In genomic region chr7:81493331-81494021, GRCm38 (mm10) we compare ENCODE assay signal across 8 mouse cellular contexts. TPM values are rescaled to one million over a fixed set of nuclear protein-coding genes. Genes with fewer than 3 reads are reported as not detected.
DNase-seq lines count a peak whose midpoint lies in the region; ATAC-seq lines count a peak whose summit lies in the region.

Ap3b2 (minus strand) TSS chr7:81493925.

- peak within 1 kb of the TSS; percentile 10 for H3K4me3 ChIP-seq in erythroblast, embryonic 14.5 days (replicated peaks)
- H3K4me3 ChIP-seq in embryonic facial prominence, embryonic 15.5 days (replicated peaks): peak within 1 kb of the TSS; percentile 52
- peak within 1 kb of the TSS; percentile 62 for H3K4me3 ChIP-seq in heart, embryonic 11.5 days (ENCODE audit: low read depth, low read length)
- peak within 1 kb of the TSS; percentile 52 for H3K4me3 ChIP-seq in kidney, embryonic 16.5 days (ENCODE audit: low read length)
- H3K4me3 ChIP-seq in limb, embryonic 15.5 days: peak within 1 kb of the TSS; percentile 46
- peak within 1 kb of the TSS; percentile 72 for H3K4me3 ChIP-seq in midbrain, embryonic 15.5 days

- no peak within 1 kb of the TSS for H3K9ac ChIP-seq in embryonic facial prominence, embryonic 15.5 days
- H3K9ac ChIP-seq in heart, embryonic 11.5 days (ENCODE audit: low read depth, low read length): no peak within 1 kb of the TSS
- H3K9ac ChIP-seq in kidney, embryonic 16.5 days (replicated peaks; ENCODE audit: low read length): no peak within 1 kb of the TSS
- no peak within 1 kb of the TSS; the same call in 1 of the 2 replicates for H3K9ac ChIP-seq in limb, embryonic 15.5 days
- peak within 1 kb of the TSS; percentile 97 for H3K9ac ChIP-seq in midbrain, embryonic 15.5 days

- under 1% methylated on average over 57 of the region's 57 CpGs for WGBS in embryonic facial prominence, embryonic 15.5 days
- under 1% methylated on average over 57 of the region's 57 CpGs for WGBS in heart, embryonic 11.5 days (ENCODE audit: insufficient replicate concordance)
- under 1% methylated on average over 57 of the region's 57 CpGs for WGBS in kidney, embryonic 16.5 days
- WGBS in limb, embryonic 15.5 days: under 1% methylated on average over 57 of the region's 57 CpGs
- under 1% methylated on average over 57 of the region's 57 CpGs for WGBS in midbrain, embryonic 15.5 days

- no peak for ATAC-seq in erythroblast, adult 5-6 weeks (replicated peaks; ENCODE audit: low FRiP score, poor library complexity, severe bottlenecking)
- peak; percentile 64 for ATAC-seq in embryonic facial prominence, embryonic 15.5 days (ENCODE audit: insufficient number of reproducible peaks, low FRiP score, low TSS enrichment, low read depth)
- ATAC-seq in heart, embryonic 11.5 days (replicated peaks; ENCODE audit: insufficient number of reproducible peaks, low FRiP score, low TSS enrichment): peak; percentile 55
- peak; percentile 80 for ATAC-seq in kidney, embryonic 16.5 days (ENCODE audit: low FRiP score, low TSS enrichment)
- 0 out of 2 replicates have a peak, but pooled peaks have one; percentile 44 for ATAC-seq in limb, embryonic 15.5 days (ENCODE audit: insufficient number of reproducible peaks, low FRiP score, low TSS enrichment, low read depth)
- ATAC-seq in midbrain, embryonic 15.5 days (replicated peaks): peak; percentile 96

- H3K27me3 ChIP-seq in erythroblast, embryonic 14.5 days (ENCODE audit: control insufficient read depth): peaks cover 32% of the 10 kb centered on the region
- H3K27me3 ChIP-seq in embryonic facial prominence, embryonic 15.5 days: peaks cover 46% of the 10 kb centered on the region
- H3K27me3 ChIP-seq in heart, embryonic 11.5 days (ENCODE audit: control insufficient read depth, insufficient read depth, low read length): peaks cover 39% of the 10 kb centered on the region
- H3K27me3 ChIP-seq in kidney, embryonic 16.5 days (ENCODE audit: insufficient read depth, low read length): peaks cover 23% of the 10 kb centered on the region
- H3K27me3 ChIP-seq in limb, embryonic 15.5 days: peaks cover 60% of the 10 kb centered on the region
- H3K27me3 ChIP-seq in midbrain, embryonic 15.5 days (replicated peaks): no peaks in the 10 kb centered on the region
- H3K27me3 ChIP-seq in splenic B cell, adult 2 months (ENCODE audit: control insufficient read depth, insufficient read depth, low read length, poor library complexity, severe bottlenecking): no peaks in the 10 kb centered on the region; the same call in 1 of the 2 replicates

- no peaks in the 10 kb centered on the region for H3K36me3 ChIP-seq in erythroblast, embryonic 14.5 days (ENCODE audit: control insufficient read depth)
- H3K36me3 ChIP-seq in embryonic facial prominence, embryonic 15.5 days: no peaks in the 10 kb centered on the region
- no peaks in the 10 kb centered on the region for H3K36me3 ChIP-seq in heart, embryonic 11.5 days (ENCODE audit: control insufficient read depth, insufficient read depth, low read length)
- no peaks in the 10 kb centered on the region for H3K36me3 ChIP-seq in kidney, embryonic 16.5 days (ENCODE audit: insufficient read depth, low read length)
- H3K36me3 ChIP-seq in limb, embryonic 15.5 days: no peaks in the 10 kb centered on the region
- no peaks in the 10 kb centered on the region for H3K36me3 ChIP-seq in midbrain, embryonic 15.5 days (replicated peaks)
- H3K36me3 ChIP-seq in splenic B cell, adult 2 months (ENCODE audit: control insufficient read depth, insufficient read depth, low read length, poor library complexity, severe bottlenecking): no peaks in the 10 kb centered on the region

- no peak within 1 kb of the TSS for H3K27ac ChIP-seq in embryonic facial prominence, embryonic 15.5 days (replicated peaks)
- H3K27ac ChIP-seq in heart, embryonic 11.5 days (ENCODE audit: low read depth, low read length): no peak within 1 kb of the TSS
- no peak within 1 kb of the TSS for H3K27ac ChIP-seq in kidney, embryonic 16.5 days (ENCODE audit: low read length)
- H3K27ac ChIP-seq in limb, embryonic 15.5 days: no peak within 1 kb of the TSS
- peak within 1 kb of the TSS; percentile 98 for H3K27ac ChIP-seq in midbrain, embryonic 15.5 days

- no peaks in the 10 kb centered on the region for H3K9me3 ChIP-seq in erythroblast, embryonic 14.5 days (ENCODE audit: control insufficient read depth, low read length)
- no peaks in the 10 kb centered on the region for H3K9me3 ChIP-seq in embryonic facial prominence, embryonic 15.5 days (replicated peaks)
- no peaks in the 10 kb centered on the region for H3K9me3 ChIP-seq in heart, embryonic 11.5 days (replicated peaks; ENCODE audit: control insufficient read depth, low read length)
- no peaks in the 10 kb centered on the region for H3K9me3 ChIP-seq in kidney, embryonic 16.5 days (ENCODE audit: low read length)
- no peaks in the 10 kb centered on the region for H3K9me3 ChIP-seq in limb, embryonic 15.5 days
- H3K9me3 ChIP-seq in midbrain, embryonic 15.5 days: no peaks in the 10 kb centered on the region

- peak; percentile 47 for DNase-seq in splenic B cell, adult 2 months (ENCODE audit: low read depth, low spot score)

- no peaks in the 10 kb centered on the region for H3K4me1 ChIP-seq in erythroblast, embryonic 14.5 days (ENCODE audit: control insufficient read depth)
- H3K4me1 ChIP-seq in embryonic facial prominence, embryonic 15.5 days: peaks cover 11% of the 10 kb centered on the region
- 0 out of 2 replicates have a peak, but pooled peaks cover 4% of the 10 kb centered on the region for H3K4me1 ChIP-seq in heart, embryonic 11.5 days (ENCODE audit: control insufficient read depth, insufficient read depth, low read length)
- peaks cover 5% of the 10 kb centered on the region; the same call in 1 of the 2 replicates for H3K4me1 ChIP-seq in kidney, embryonic 16.5 days (ENCODE audit: insufficient read depth, low read length)
- H3K4me1 ChIP-seq in limb, embryonic 15.5 days: peaks cover 10% of the 10 kb centered on the region
- H3K4me1 ChIP-seq in midbrain, embryonic 15.5 days: peaks cover 36% of the 10 kb centered on the region

- peak within 1 kb of the TSS; percentile 92 for H3K4me2 ChIP-seq in embryonic facial prominence, embryonic 15.5 days (replicated peaks)
- peak within 1 kb of the TSS; percentile 90 for H3K4me2 ChIP-seq in heart, embryonic 11.5 days
- H3K4me2 ChIP-seq in kidney, embryonic 16.5 days (replicated peaks; ENCODE audit: low read depth, low read length): peak within 1 kb of the TSS; percentile 82
- peak within 1 kb of the TSS; percentile 93 for H3K4me2 ChIP-seq in limb, embryonic 15.5 days
- H3K4me2 ChIP-seq in midbrain, embryonic 15.5 days: peak within 1 kb of the TSS; percentile 71

RNA-seq across cellular contexts. Expression of gene Ap3b2, which starts in this region (rescaled TPM):
- not detected in 2 replicates for polyA plus RNA-seq in erythroblast, embryonic 14.5 days (2012)
- total RNA-seq in erythroblast, adult 5-6 weeks (2015; ENCODE audit: low replicate concordance): not detected in 2 replicates
- total RNA-seq in erythroblast, adult 5-6 weeks (2017; ENCODE audit: low replicate concordance): not detected in 2 replicates
- polyA plus RNA-seq in embryonic facial prominence, embryonic 15.5 days (2015; fragmentation: Nextera tagmentation; extraction: Ambion mirVana): 3.5 and 4.6 TPM in 2 replicates
- 11.4 and 15.0 TPM in 2 replicates for polyA plus RNA-seq in heart, embryonic 11.5 days (2014; fragmentation: Nextera tagmentation; extraction: Ambion mirVana)
- polyA plus RNA-seq in kidney, embryonic 16.5 days (2015; fragmentation: Nextera tagmentation; extraction: Ambion mirVana): 1.0 and 1.5 TPM in 2 replicates
- polyA plus RNA-seq in limb, embryonic 15.5 days (2015; fragmentation: Nextera tagmentation; extraction: Ambion mirVana): 0.24 TPM in 2 replicates
- polyA plus RNA-seq in midbrain, embryonic 15.5 days (2015; fragmentation: Nextera tagmentation; extraction: Ambion mirVana): 155 and 162 TPM in 2 replicates

Comparison
In these comparisons a context has a peak if more than half of its experiments do, and no peak if none do; other contexts are left out.
1. Peak in ATAC-seq, H3K4me3 ChIP-seq and H3K4me2 ChIP-seq in limb, embryonic 15.5 days; RNA of the gene not detected or under 1 TPM.
2. H3K4me3 ChIP-seq: peak in every context shown above with its lines; median percentile 72 in midbrain, embryonic 15.5 days; 62 in heart, embryonic 11.5 days; 52 in embryonic facial prominence, embryonic 15.5 days; 52 in kidney, embryonic 16.5 days; 46 in limb, embryonic 15.5 days; 10 in erythroblast, embryonic 14.5 days.